Mouse (Mus musculus) ES-E14 (cell line): ENCODE measurements at regions not wholly inside any gene's neighbourhood (a gene's known extent, or its start where the extent isn't known, plus 50 kb on each side); places are given as distances from the start of the nearest gene placed in this dataset.

Source experiments
- DNase-seq: peaks from one replicate; pipeline ENCODE4 v3.0.0-alpha.2; 2013; ENCODE audit warnings: low read depth, low spot score
- H3K27ac ChIP-seq: 2 replicates; pipeline ENCODE4 v1.5.1; 2012; ENCODE audit warnings: low read depth, mild to moderate bottlenecking, low read length, moderate library complexity, mixed read lengths; ENCODE audit not compliant: poor library complexity, insufficient read depth, severe bottlenecking
- H3K36me3 ChIP-seq: 2 replicates; pipeline ENCODE4 v1.6.1; 2012; ENCODE audit warnings: mild to moderate bottlenecking, low read length, moderate library complexity, mixed read lengths; ENCODE audit not compliant: control insufficient read depth, poor library complexity, insufficient read depth, severe bottlenecking
- H3K4me1 ChIP-seq, 2 experiments: fragments of 150-350 bp in 1 of 2; sonication (generic) in 1 of 2; 2 replicates each; pipeline ENCODE4 v1.6.1; 2012; ENCODE audit warnings: low read length in 2 of 2, mild to moderate bottlenecking in 1 of 2, mixed read lengths in 1 of 2; ENCODE audit not compliant: control insufficient read depth in 2 of 2, insufficient read depth in 2 of 2, poor library complexity in 1 of 2
- H3K4me3 ChIP-seq, 2 experiments: fragments of 150-350 bp in 1 of 2; sonication (generic) in 1 of 2; 2 replicates each; pipeline ENCODE4 v1.5.1; 2012; ENCODE audit warnings: low read length in 2 of 2, low read depth in 1 of 2, mild to moderate bottlenecking in 1 of 2, mixed read lengths in 1 of 2; ENCODE audit not compliant: insufficient read depth in 1 of 2, poor library complexity in 1 of 2, severe bottlenecking in 1 of 2
- H3K9ac ChIP-seq: 2 replicates; pipeline ENCODE4 v1.6.1; 2012; ENCODE audit warnings: low read depth, mild to moderate bottlenecking, low read length, mixed read lengths; ENCODE audit not compliant: poor library complexity, insufficient read depth, severe bottlenecking
- H3K9me3 ChIP-seq: fragments of 150-350 bp; sonication (generic); 2 replicates; pipeline ENCODE4 v1.6.1; 2012; ENCODE audit warnings: low read depth, mild to moderate bottlenecking, low read length; ENCODE audit not compliant: control insufficient read depth, insufficient read depth
- CHD2 ChIP-seq: IDR thresholded peaks from 2 replicates; pipeline ENCODE4 v1.6.1; 2014; ENCODE audit warnings: mild to moderate bottlenecking, low read depth, low read length, inconsistent platforms
- HCFC1 ChIP-seq: IDR thresholded peaks from 2 replicates; pipeline ENCODE4 v1.6.1; 2012; ENCODE audit warnings: low read length, inconsistent platforms, borderline replicate concordance; ENCODE audit not compliant: insufficient read depth
- MAFK ChIP-seq: IDR thresholded peaks from 2 replicates; pipeline ENCODE4 v1.6.1; 2014; ENCODE audit warnings: mild to moderate bottlenecking, low read depth, low read length, inconsistent platforms; ENCODE audit not compliant: insufficient read depth
- ZC3H11A ChIP-seq: IDR thresholded peaks from 2 replicates; pipeline ENCODE4 v1.6.1; 2012; ENCODE audit warnings: low read depth, mild to moderate bottlenecking, inconsistent platforms, low read length, borderline replicate concordance
- ZNF384 ChIP-seq: IDR thresholded peaks from 2 replicates; pipeline ENCODE4 v1.6.1; 2012; ENCODE audit warnings: low read depth, low read length, inconsistent platforms
- in situ Hi-C, 2 experiments: fragments of 600-800 bp; cut with MboI; formaldehyde crosslinking; loops; one replicate each; pipeline ENCODE4 v1.15.1; 2025; ENCODE audit warnings: low sequenced_read_pairs in 2 of 2, inconsistent platforms in 1 of 2; ENCODE audit not compliant: unreplicated experiment in 2 of 2

DNA sequence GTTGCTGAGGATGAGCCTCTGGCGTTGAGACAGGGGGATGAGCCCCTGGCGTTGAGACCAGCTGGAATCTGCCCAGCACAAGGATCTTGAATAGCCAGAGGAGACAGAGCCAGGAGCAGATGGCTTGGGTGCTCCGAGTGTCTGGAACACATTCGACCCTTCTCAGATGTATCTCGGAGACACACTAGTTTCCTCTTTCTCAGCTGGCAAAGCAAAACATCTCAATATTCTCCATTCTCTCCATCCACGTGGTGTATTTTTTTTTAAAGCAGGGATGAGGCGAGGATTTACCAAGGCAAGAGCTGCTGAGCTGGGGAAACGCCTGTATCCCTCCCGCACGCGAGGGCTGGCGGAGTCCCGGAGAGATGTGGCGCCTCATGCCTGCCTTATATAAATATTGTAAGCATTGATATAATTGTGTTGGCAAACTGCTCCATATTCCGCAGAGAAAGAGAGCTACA lies 109.7 kb upstream of the Ubl3 start:
- H3K4me3 ChIP-seq, result no peak overlapping the region
- no peaks in the 10 kb centered on the region for H3K36me3 ChIP-seq
- no peaks in the 10 kb centered on the region for H3K9me3 ChIP-seq
- in situ Hi-C loops, result no loop called here
- H3K9ac ChIP-seq, result no peak overlapping the region
- no peak for DNase-seq
- TF ChIP-seq HCFC1 (no peak), MAFK (no peak), ZNF384 (no peak), CHD2 (no peak), ZC3H11A (no peak)
- H3K4me1 ChIP-seq, result no peaks in the 10 kb centered on the region; a peak in 1 of 4 replicates
- no peak overlapping the region for H3K27ac ChIP-seq

DNA sequence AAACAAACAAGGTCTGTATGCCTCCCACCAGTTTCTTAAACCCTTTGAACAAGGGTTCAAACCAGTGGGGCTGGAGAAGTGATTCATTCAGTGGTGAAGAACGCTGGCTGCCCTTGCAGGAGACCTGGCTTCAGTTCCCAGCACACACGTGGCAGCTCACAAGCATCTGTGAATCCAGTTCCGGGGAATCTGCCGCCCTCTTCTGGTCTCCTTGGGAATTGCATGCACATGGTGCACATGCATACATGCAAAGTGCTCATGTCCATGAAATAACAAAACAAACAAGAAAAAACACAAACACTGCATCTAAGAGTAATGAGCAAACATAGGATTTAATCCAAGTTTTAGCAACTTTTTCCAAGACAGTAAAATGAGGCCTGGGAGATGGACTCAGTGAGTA lies 108.5 kb upstream of the Ubl3 start:
- H3K36me3 ChIP-seq, result no peaks in the 10 kb centered on the region
- peak; percentile 47 for DNase-seq
- H3K4me1 ChIP-seq, result no peaks in the 10 kb centered on the region; a peak in 1 of 4 replicates
- no peak overlapping the region for H3K9ac ChIP-seq
- no peak overlapping the region for H3K27ac ChIP-seq
- TF ChIP-seq CHD2 (no peak), MAFK (no peak), ZC3H11A (no peak), ZNF384 (no peak), HCFC1 (no peak)
- H3K4me3 ChIP-seq, result no peak overlapping the region
- in situ Hi-C loops, result no loop called here
- no peaks in the 10 kb centered on the region for H3K9me3 ChIP-seq

DNA sequence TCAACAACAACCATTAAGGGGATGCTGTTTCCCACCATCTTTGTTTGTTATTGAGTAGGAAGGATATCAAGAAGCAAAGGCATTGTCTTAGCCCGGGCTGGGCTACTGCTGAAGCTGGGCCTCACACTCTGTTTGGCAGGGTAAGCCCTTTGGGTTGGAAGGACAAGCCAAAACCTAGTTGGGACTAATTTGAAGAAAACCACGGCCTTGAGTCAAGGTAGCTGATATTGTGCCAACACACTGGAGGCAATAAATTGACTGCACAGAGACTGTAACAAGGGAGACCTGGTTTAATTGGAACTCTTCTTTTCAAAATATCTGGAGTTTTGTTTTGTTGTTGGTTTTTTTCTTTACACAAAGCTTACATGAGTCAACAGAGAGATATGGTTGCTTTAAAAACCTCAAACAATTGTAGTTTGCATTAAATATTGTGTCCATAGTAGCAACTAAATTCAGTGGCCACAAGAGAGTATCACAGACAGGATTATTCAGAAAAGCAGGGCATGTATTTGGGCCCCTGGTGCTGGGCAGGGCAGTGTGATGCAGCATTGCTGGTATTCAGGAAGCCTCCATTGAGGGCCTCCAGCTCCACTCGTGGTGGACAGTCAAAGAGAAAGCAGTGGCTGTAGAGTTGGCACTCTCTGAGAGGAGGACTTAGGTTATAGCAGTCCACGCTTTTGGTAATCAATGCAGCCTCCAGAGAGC lies 105.5 kb upstream of the Ubl3 start:
- Histone ChIP-seq H3K4me1 (peaks cover 2% of the 10 kb centered on the region in 2 experiments; a peak in 1 of 4 replicates), H3K4me3 (no peak overlapping the region), H3K9me3 (no peaks in the 10 kb centered on the region), H3K27ac (no peak overlapping the region), H3K9ac (no peak overlapping the region), H3K36me3 (no peaks in the 10 kb centered on the region)
- no peak for DNase-seq
- TF ChIP-seq ZC3H11A (no peak), ZNF384 (no peak), HCFC1 (no peak), CHD2 (no peak), MAFK (no peak)
- in situ Hi-C loops, result no loop called here

DNA sequence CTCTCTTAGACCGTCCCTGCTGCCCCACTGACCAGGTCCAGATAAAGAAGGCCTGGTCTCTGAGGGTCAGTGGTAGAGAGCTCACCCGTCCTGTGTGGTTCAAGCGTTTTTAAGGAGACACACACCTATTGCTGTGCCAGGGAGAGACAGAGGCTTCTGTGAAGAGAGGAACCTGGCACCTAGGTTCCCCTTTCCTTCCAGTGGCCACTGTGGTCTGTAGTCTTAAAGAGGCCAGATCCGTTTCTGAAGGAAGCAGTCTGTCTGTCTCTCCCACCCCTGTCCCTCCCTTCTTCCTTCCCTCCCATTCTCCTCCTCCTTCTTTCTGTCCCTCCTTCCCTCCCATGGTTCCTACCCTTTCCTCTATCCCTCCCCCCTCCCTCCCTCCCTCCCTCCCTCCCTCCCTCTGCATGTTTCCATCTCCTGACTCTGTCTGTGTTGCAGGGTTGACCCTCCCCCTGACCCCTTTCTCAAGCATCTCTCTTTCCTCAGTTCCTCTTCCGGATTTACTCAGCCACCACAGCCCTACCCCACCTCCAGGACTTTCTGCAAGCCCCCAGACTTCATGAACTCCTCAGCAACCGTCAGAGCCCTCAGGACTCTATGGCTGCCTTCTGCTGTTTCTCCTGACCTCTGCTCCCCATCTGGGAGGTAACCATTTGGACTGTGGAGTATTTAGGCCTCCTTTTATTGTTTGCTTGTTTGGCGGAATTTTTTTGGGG lies 100.1 kb upstream of the Ubl3 start:
- peak overlapping the region; percentile 7 to 13; a peak in 2 of 4 replicates for H3K4me3 ChIP-seq
- no peaks in the 10 kb centered on the region for H3K36me3 ChIP-seq
- no peaks in the 10 kb centered on the region for H3K9me3 ChIP-seq
- no peak for DNase-seq
- peaks cover 7 to 21% of the 10 kb centered on the region in 2 experiments; a peak in 3 of 4 replicates for H3K4me1 ChIP-seq
- in situ Hi-C loops, result no loop called here
- H3K9ac ChIP-seq, result no peak overlapping the region
- no peak for TF ChIP-seq ZC3H11A
- TF ChIP-seq ZNF384, result no peak
- no peak for TF ChIP-seq CHD2
- TF ChIP-seq MAFK, result no peak
- no peak for TF ChIP-seq HCFC1
- H3K27ac ChIP-seq, result no peak overlapping the region
